Mouse (Mus musculus): ENCODE measurements at regions not wholly inside any gene's neighbourhood (a gene's known extent, or its start where the extent isn't known, plus 50 kb on each side); places are given as distances from the start of the nearest gene placed in this dataset.

- Histone ChIP-seq H3K27me3 (replicated peaks; ENCODE audit: control insufficient read depth, insufficient read depth, low read length) (no peaks in the 10 kb centered on the region), H3K4me2 (ENCODE audit: low read length) (0 out of 2 replicates have a peak overlapping the region, but pooled peaks have one; percentile 12), H3K36me3 (ENCODE audit: control insufficient read depth, insufficient read depth, low read length) (no peaks in the 10 kb centered on the region), H3K9me3 (replicated peaks; ENCODE audit: control insufficient read depth, low read length) (no peaks in the 10 kb centered on the region), H3K4me1 (ENCODE audit: control insufficient read depth, insufficient read depth, low read length) (peaks cover 12% of the 10 kb centered on the region), H3K4me3 (ENCODE audit: low read depth, low read length) (no peak overlapping the region), H3K9ac (ENCODE audit: low read length) (no peak overlapping the region), H3K27ac (ENCODE audit: low read depth, low read length) (no peak overlapping the region)
- DNase-seq (ENCODE audit: low spot score) = peak; percentile 82
- ATAC-seq = 0 out of 2 replicates have a peak, but pooled peaks have one; percentile 42
- WGBS = 12% methylated on average over 7 of the region's 7 CpGs
Observed at GRCm38 (mm10) chr7:98783954-98784353, 51.0 kb upstream of the Wnt11 start.

GRCm38 (mm10) chr7:98784369-98784931 is 50.5 kb upstream of the Wnt11 start:
- Histone ChIP-seq H3K9me3 (replicated peaks; ENCODE audit: control insufficient read depth, low read length) (no peaks in the 10 kb centered on the region), H3K9ac (ENCODE audit: low read length) (no peak overlapping the region), H3K27me3 (replicated peaks; ENCODE audit: control insufficient read depth, insufficient read depth, low read length) (no peaks in the 10 kb centered on the region), H3K4me1 (ENCODE audit: control insufficient read depth, insufficient read depth, low read length) (peaks cover 12% of the 10 kb centered on the region), H3K36me3 (ENCODE audit: control insufficient read depth, insufficient read depth, low read length) (no peaks in the 10 kb centered on the region), H3K4me3 (ENCODE audit: low read depth, low read length) (no peak overlapping the region), H3K27ac (ENCODE audit: low read depth, low read length) (no peak overlapping the region), H3K4me2 (ENCODE audit: low read length) (0 out of 2 replicates have a peak overlapping the region, but pooled peaks have one; percentile 12)
- WGBS = 41% methylated on average over 15 of the region's 15 CpGs
- ATAC-seq (0 out of 2 replicates have a peak, but pooled peaks have one; percentile 29), DNase-seq (ENCODE audit: low spot score) (no peak)

All from forebrain, embryonic 14.5 days (tissue).